Mouse (Mus musculus) MEL (cell line): Measurements from ENCODE around the gene Cox4i2.

Experiments
- CHD2 ChIP-seq: IDR thresholded peaks from 2 replicates; pipeline ENCODE4 v1.6.1; 2011; ENCODE audit warnings: low read length, improper control_type of control experiment
- CTCF ChIP-seq, 3 experiments: IDR thresholded peaks in 2 of 3; conservative IDR thresholded peaks in 1 of 3; 2 replicates each; pipeline ENCODE4 v1.5.1; 2011 to 2012; ENCODE audit warnings: low read length in 3 of 3, low read depth in 2 of 3, mild to moderate bottlenecking in 2 of 3, improper control_type of control experiment in 1 of 3, inconsistent platforms in 1 of 3, mixed read lengths in 1 of 3, moderate library complexity in 1 of 3; ENCODE audit not compliant: control insufficient read depth in 1 of 3, insufficient read depth in 1 of 3, poor library complexity in 1 of 3, severe bottlenecking in 1 of 3
- EP300 ChIP-seq, 2 experiments: IDR thresholded peaks; 2 replicates each; pipeline ENCODE4 v1.6.1; 2011; ENCODE audit warnings: improper control_type of control experiment in 2 of 2, low read length in 2 of 2, low read depth in 1 of 2, mild to moderate bottlenecking in 1 of 2
- JUND ChIP-seq: IDR thresholded peaks from 2 replicates; pipeline ENCODE4 v1.6.1; 2011; ENCODE audit warnings: low read depth, mild to moderate bottlenecking, improper control_type of control experiment, low read length
- POLR2A ChIP-seq, 2 experiments: IDR thresholded peaks; 2 replicates each; pipeline ENCODE4 v1.6.1; 2011 to 2012; ENCODE audit warnings: low read length in 2 of 2, mild to moderate bottlenecking in 2 of 2, control low read depth in 1 of 2, improper control_type of control experiment in 1 of 2, low read depth in 1 of 2, moderate library complexity in 1 of 2; ENCODE audit not compliant: control insufficient read depth in 1 of 2, insufficient read depth in 1 of 2, poor library complexity in 1 of 2
- TAL1 ChIP-seq: IDR thresholded peaks from 2 replicates; pipeline ENCODE4 v1.6.1; 2012; ENCODE audit warnings: mild to moderate bottlenecking, inconsistent platforms, low read length, moderate library complexity, mixed read lengths
- USF2 ChIP-seq, 2 experiments: IDR thresholded peaks; 2 replicates each; pipeline ENCODE4 v1.6.1; 2011 to 2012; ENCODE audit warnings: improper control_type of control experiment in 2 of 2, low read length in 2 of 2, borderline replicate concordance in 1 of 2, inconsistent platforms in 1 of 2, low read depth in 1 of 2, mild to moderate bottlenecking in 1 of 2; ENCODE audit not compliant: insufficient read depth in 1 of 2

- TF ChIP-seq JUND (no peak), TAL1 (no peak), CTCF (IDR thresholded peaks at IDR 0.05 in 2 of 3, conservative IDR thresholded peaks at IDR 0.05 in 1 of 3; ENCODE audit: control insufficient read depth in 1 of 3, insufficient read depth in 1 of 3, low read depth in 2 of 3, low read length in 3 of 3, poor library complexity in 1 of 3, severe bottlenecking in 1 of 3) (no peak), POLR2A (IDR thresholded peaks at IDR 0.05; ENCODE audit: control insufficient read depth in 1 of 2, insufficient read depth in 1 of 2, low read depth in 1 of 2, low read length in 2 of 2, poor library complexity in 1 of 2) (no peak), CHD2 (no peak), EP300 (IDR thresholded peaks at IDR 0.05; ENCODE audit: low read depth in 1 of 2, low read length in 2 of 2) (no peak), USF2 (IDR thresholded peaks at IDR 0.05; ENCODE audit: borderline replicate concordance in 1 of 2, insufficient read depth in 1 of 2, low read depth in 1 of 2, low read length in 2 of 2) (no peak)
Measured at GRCm38 (mm10) chr2:152787136-152787535, 33.2 kb downstream of the Cox4i2 start.
